Mouse (Mus musculus) monocyte, adult 59 days (primary cell): ENCODE results near the gene Col2a1. TPM values are rescaled to one million over a fixed set of nuclear protein-coding genes. Genes with fewer than 3 reads are reported as not detected.

Source experiments
- total RNA-seq, 2 experiments: library from RNA; stranded (reverse); gene quantifications; one replicate each; pipeline ENCODE4 v1.2.4; 2023

Gene Col2a1
- total RNA-seq: under 1 TPM in 1 of 2 experiments, not detected in 1; 0.15 TPM

DNA sequence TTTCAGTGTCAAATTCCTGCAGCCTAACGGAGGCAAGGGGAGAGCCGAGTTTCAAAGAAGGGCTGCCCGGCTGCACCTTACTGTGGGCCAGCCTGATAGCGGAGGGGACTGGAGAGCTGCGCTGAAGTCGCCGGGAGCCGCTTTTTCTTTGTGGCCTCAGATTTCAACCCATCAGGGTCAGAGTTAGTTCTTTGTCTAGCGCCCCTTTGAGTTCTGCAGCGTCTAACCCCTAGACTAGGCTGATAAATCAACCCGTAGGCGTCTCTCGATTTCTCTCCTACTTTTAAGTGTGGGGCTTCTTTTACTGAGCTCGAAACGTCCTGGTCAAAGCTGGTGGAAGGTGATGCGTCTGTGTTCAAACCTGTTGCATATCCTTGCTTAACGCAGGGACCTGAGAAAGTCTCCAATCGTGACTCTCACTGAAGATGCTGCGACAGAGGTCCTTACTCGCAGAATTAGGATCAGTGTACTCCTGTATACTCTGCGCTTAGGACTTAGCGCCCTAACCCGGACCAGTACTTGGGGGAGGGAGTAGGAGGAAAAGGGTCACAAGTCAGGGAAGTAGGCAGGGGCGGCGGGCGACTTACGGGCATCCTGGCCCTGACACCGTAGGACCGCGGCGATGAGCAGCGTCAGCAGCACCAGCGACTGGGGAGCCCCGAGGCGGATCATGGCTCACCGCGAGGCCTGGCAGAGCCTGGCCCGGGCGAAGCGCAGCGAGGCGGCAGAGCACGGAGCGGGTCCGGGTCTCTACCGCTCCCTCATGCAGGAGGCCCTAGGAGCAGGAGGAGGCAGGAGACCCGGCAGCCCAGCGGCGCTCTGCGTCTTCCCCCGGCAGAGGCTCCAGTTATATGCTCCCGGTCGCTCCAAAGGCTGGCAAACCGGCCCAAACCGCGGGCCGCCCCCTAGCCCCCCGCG lies at the start of gene Col2a1:
Gene Col2a1 (minus strand): TSS at position 874 of the 918 bp plus-strand sequence.

DNA sequence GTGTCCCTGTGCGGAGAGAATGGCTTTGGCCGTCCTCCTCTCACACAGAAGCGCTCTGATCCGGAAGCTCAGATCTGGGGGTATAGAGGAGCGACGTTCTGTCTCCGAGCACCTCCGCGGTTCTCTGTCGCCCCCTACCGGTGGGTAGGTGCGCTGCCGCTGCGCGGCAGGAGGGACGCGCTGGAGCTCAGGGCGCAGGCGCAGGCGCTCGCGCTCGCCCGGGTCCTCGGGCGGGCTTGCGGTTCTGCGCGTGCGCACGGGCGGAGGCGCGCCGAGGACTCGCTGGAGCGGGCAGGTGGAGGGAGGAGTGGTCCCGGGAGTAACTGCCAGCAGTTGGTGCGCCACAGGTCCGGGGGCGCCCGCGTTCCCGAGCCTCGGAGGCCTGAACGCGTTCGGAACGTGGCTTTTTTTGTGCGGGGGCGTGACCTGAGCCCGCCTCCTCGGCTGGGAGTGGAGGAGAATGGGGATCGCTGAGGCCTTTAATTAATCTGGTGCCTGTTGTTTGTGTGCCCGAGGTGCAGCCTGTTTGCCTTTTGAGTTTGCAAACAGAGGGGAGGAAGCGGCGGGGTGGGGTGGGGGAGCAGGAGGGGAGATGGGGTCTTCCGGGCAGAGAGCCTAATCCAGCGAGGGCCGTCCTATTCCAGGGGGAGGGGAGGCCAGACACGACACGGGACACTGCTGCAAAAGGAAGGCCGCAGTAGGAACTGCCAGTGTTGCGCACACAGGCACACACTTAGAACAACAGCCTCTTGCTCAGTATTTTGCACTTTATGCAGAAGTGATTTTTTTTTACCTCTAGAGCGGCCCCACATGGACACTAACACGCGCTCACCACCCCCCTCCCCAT lies 40.3 kb downstream of the Col2a1 start, which contains the start of gene Tmem106c:
Gene Tmem106c (plus strand): TSS at position 212 of the 847 bp plus-strand sequence.

Other genes starting within 250 kb of the Col2a1 start
- 1 to 10 TPM; 2.4 to 3.3 TPM for gene Rapgef3, start 236.7 kb downstream of the Col2a1 start, total RNA-seq
- gene Slc48a1, start 226.2 kb downstream of the Col2a1 start, total RNA-seq: 100 to 1,000 TPM in 1 of 2 experiments, 10 to 100 TPM in 1; 76.3 to 103 TPM
- gene Hdac7, start 160.2 kb downstream of the Col2a1 start, total RNA-seq: 10 to 100 TPM; 24.9 to 25.8 TPM
- gene Vdr, start 94.1 kb downstream of the Col2a1 start, total RNA-seq: 1 to 10 TPM; 1.8 to 2.2 TPM
- 10 to 100 TPM; 23.1 to 27.8 TPM for gene Tmem106c, start 40.5 kb downstream of the Col2a1 start, total RNA-seq
- gene Pfkm, start 87.9 kb upstream of the Col2a1 start, total RNA-seq: 1 to 10 TPM; 5.6 to 6.6 TPM
- gene Senp1, start 89.0 kb upstream of the Col2a1 start, total RNA-seq: 10 to 100 TPM; 37.6 to 39.5 TPM
- 10 to 100 TPM; 23.3 to 23.4 TPM for gene Asb8, start 160.9 kb upstream of the Col2a1 start, total RNA-seq
- gene Ccdc184, start 162.5 kb upstream of the Col2a1 start, total RNA-seq: not detected
- gene Olfr288, start 190.8 kb upstream of the Col2a1 start, total RNA-seq: not detected
- gene Gm44579, start 216.3 kb upstream of the Col2a1 start, total RNA-seq: not detected
- not detected for gene Olfr287, start 216.4 kb upstream of the Col2a1 start, total RNA-seq
- gene Olfr286, start 229.8 kb upstream of the Col2a1 start, total RNA-seq: not detected